Mouse (Mus musculus) megakaryocyte, embryonic 14.5 days (primary cell): ENCODE data around the gene Cd180.

ENCODE experiments used
- FLI1 ChIP-seq: IDR thresholded peaks from 2 replicates; pipeline ENCODE4 v1.6.1; 2012; ENCODE audit warnings: low read length, inconsistent platforms, mixed read lengths
- GATA1 ChIP-seq: IDR thresholded peaks from 3 replicates; pipeline ENCODE4 v1.6.1; 2012; ENCODE audit warnings: mixed read lengths, low read length, inconsistent platforms, borderline replicate concordance

GRCm38 (mm10) chr13:102737811-102738210 is 44.5 kb downstream of the Cd180 start:
- TF ChIP-seq GATA1 (no peak), FLI1 (no peak)
